Mouse (Mus musculus) forebrain, postnatal 0 days (tissue): Measurements from ENCODE around the gene Gm9913. TPM values are rescaled to one million over a fixed set of nuclear protein-coding genes. Genes with fewer than 3 reads are reported as not detected.

Experiments used
- ATAC-seq: fragments of 200-750 bp; cut with Nextera tagmentation; 2 replicates; pipeline ENCODE4 v1.8.0; 2017; ENCODE audit warnings: mild to moderate bottlenecking, moderate library complexity
- DNase-seq: peaks from one replicate; pipeline ENCODE4 v3.0.0-alpha.2; 2015
- H3K27ac ChIP-seq: fragments of 300-500 bp; sonication (generic); 2 replicates; pipeline ENCODE4 v1.5.1; 2014; ENCODE audit warnings: low read depth, mild to moderate bottlenecking, antibody characterized with exemption, low read length, moderate library complexity, mixed read lengths
- H3K27me3 ChIP-seq: fragments of 300-500 bp; sonication (generic); 2 replicates; pipeline ENCODE4 v1.6.1; 2014; ENCODE audit warnings: mild to moderate bottlenecking, low read length, mixed read lengths; ENCODE audit not compliant: insufficient read depth
- H3K36me3 ChIP-seq: fragments of 300-500 bp; sonication (generic); 2 replicates; pipeline ENCODE4 v1.6.1; 2014; ENCODE audit warnings: mild to moderate bottlenecking, moderate library complexity; ENCODE audit not compliant: insufficient read depth
- H3K4me1 ChIP-seq: fragments of 300-500 bp; sonication (generic); 2 replicates; pipeline ENCODE4 v1.6.1; 2014; ENCODE audit warnings: antibody characterized with exemption; ENCODE audit not compliant: insufficient read depth
- H3K4me2 ChIP-seq: fragments of 300-500 bp; sonication (generic); 2 replicates; pipeline ENCODE4 v1.6.1; 2014; ENCODE audit warnings: low read depth, mild to moderate bottlenecking, moderate library complexity
- H3K4me3 ChIP-seq: fragments of 300-500 bp; sonication (generic); 2 replicates; pipeline ENCODE4 v1.5.1; 2014; ENCODE audit warnings: low read depth, low read length, mixed read lengths
- H3K9ac ChIP-seq: fragments of 300-500 bp; sonication (generic); 2 replicates; pipeline ENCODE4 v1.6.1; 2014; ENCODE audit warnings: mild to moderate bottlenecking
- H3K9me3 ChIP-seq: fragments of 300-500 bp; sonication (generic); 2 replicates; pipeline ENCODE4 v1.6.1; 2016; ENCODE audit warnings: low read length
- CTCF ChIP-seq: sonication (generic); IDR thresholded peaks from 2 replicates; pipeline ENCODE4 v1.5.1; 2016; ENCODE audit warnings: antibody characterized with exemption, control low read depth, low read depth
- WGBS: fragments of 180-500 bp; shearing (Covaris S2); extraction: QIAGEN DNeasy Blood & Tissue Kit; methylation state at CpG from one replicate; pipeline ENCODE4 v1.1.7; 2014; 5-methylcytosine and 5-hydroxymethylcytosine counted together
- polyA plus RNA-seq: library from polyadenylated mRNA; unstranded; fragments of >200 nt; fragmentation: Nextera tagmentation; extraction: Ambion mirVana; gene quantifications from 2 replicates; pipeline ENCODE4 v1.2.1, GENCODE M21; 2015
- total RNA-seq: library from RNA; depleted of rRNA; stranded (reverse); fragments of >200 nt; gene quantifications from 2 replicates; pipeline ENCODE4 v1.2.3, GENCODE M21; 2014

Gm9913 gene
- total and polyA plus RNA-seq, 2 experiments from 2014 or later: 0.05 to 0.23 TPM

GRCm38 (mm10) chr2:125473228-125473627 is 31.7 kb upstream of the Gm9913 start:
- Histone ChIP-seq H3K36me3 (peaks cover 3% of the 10 kb centered on the region; the same call in 1 of the 2 replicates), H3K27me3 (no peaks in the 10 kb centered on the region), H3K4me1 (no peaks in the 10 kb centered on the region), H3K4me3 (no peak overlapping the region), H3K9me3 (no peaks in the 10 kb centered on the region), H3K4me2 (no peak overlapping the region), H3K27ac (no peak overlapping the region), H3K9ac (no peak overlapping the region)
- DNase-seq (no peak), ATAC-seq (no peak)
- 81% methylated on average over 2 of the region's 2 CpGs for WGBS
- no peak for TF ChIP-seq CTCF

GRCm38 (mm10) chr2:125474690-125475089 is 30.2 kb upstream of the Gm9913 start:
- 83% methylated on average over 5 of the region's 5 CpGs for WGBS
- Histone ChIP-seq H3K27ac (no peak overlapping the region), H3K36me3 (no peaks in the 10 kb centered on the region), H3K4me1 (no peaks in the 10 kb centered on the region), H3K27me3 (no peaks in the 10 kb centered on the region), H3K4me2 (no peak overlapping the region), H3K9ac (no peak overlapping the region), H3K9me3 (no peaks in the 10 kb centered on the region), H3K4me3 (no peak overlapping the region)
- ATAC-seq (no peak), DNase-seq (no peak)
- no peak for TF ChIP-seq CTCF

- Histone ChIP-seq H3K4me2 (no peak overlapping the region), H3K27ac (no peak overlapping the region), H3K9me3 (no peaks in the 10 kb centered on the region), H3K9ac (no peak overlapping the region), H3K27me3 (no peaks in the 10 kb centered on the region), H3K36me3 (no peaks in the 10 kb centered on the region), H3K4me1 (no peaks in the 10 kb centered on the region), H3K4me3 (no peak overlapping the region)
- no peak for TF ChIP-seq CTCF
- DNase-seq (no peak), ATAC-seq (no peak)
- 92% methylated on average over 3 of the region's 3 CpGs for WGBS
These were observed 28.7 kb upstream of the Gm9913 start for GRCm38 (mm10) chr2:125476231-125476630.

- no peak for TF ChIP-seq CTCF
These were observed 27.5 kb upstream of the Gm9913 start for GRCm38 (mm10) chr2:125477367-125477766.

GRCm38 (mm10) chr2:125478705-125479104 is 26.2 kb upstream of the Gm9913 start:
- DNase-seq (no peak), ATAC-seq (no peak)
- H3K4me2 ChIP-seq: no peak overlapping the region
- no peak for TF ChIP-seq CTCF
- no peak overlapping the region for H3K9ac ChIP-seq
- H3K27ac ChIP-seq: no peak overlapping the region
- H3K36me3 ChIP-seq: no peaks in the 10 kb centered on the region
- no peaks in the 10 kb centered on the region for H3K27me3 ChIP-seq
- WGBS: 46% methylated on average over 4 of the region's 4 CpGs
- H3K9me3 ChIP-seq: no peaks in the 10 kb centered on the region
- no peaks in the 10 kb centered on the region for H3K4me1 ChIP-seq
- H3K4me3 ChIP-seq: no peak overlapping the region

More at GRCm38 (mm10) chr2:125477367-125477766, 27.5 kb upstream of the Gm9913 start:
- H3K27me3 ChIP-seq: no peaks in the 10 kb centered on the region
- no peaks in the 10 kb centered on the region for H3K36me3 ChIP-seq
- no peak overlapping the region for H3K27ac ChIP-seq
- no peaks in the 10 kb centered on the region for H3K4me1 ChIP-seq
- no peak overlapping the region for H3K9ac ChIP-seq
- DNase-seq (no peak), ATAC-seq (no peak)
- no peak overlapping the region for H3K4me3 ChIP-seq
- 92% methylated on average over 3 of the region's 3 CpGs for WGBS
- no peak overlapping the region for H3K4me2 ChIP-seq
- no peaks in the 10 kb centered on the region for H3K9me3 ChIP-seq

GRCm38 (mm10) chr2:125480057-125480456 is 24.8 kb upstream of the Gm9913 start:
- ATAC-seq (no peak), DNase-seq (no peak)
- TF ChIP-seq CTCF: no peak
- H3K4me3 ChIP-seq: no peak overlapping the region
- H3K9ac ChIP-seq: no peak overlapping the region
- no peak overlapping the region for H3K4me2 ChIP-seq
- WGBS: 78% methylated on average over 5 of the region's 5 CpGs
- H3K27ac ChIP-seq: no peak overlapping the region
- H3K9me3 ChIP-seq: no peaks in the 10 kb centered on the region
- no peaks in the 10 kb centered on the region for H3K27me3 ChIP-seq
- no peaks in the 10 kb centered on the region for H3K4me1 ChIP-seq
- no peaks in the 10 kb centered on the region for H3K36me3 ChIP-seq

- no peak for ATAC-seq
- no peak overlapping the region for H3K4me3 ChIP-seq
- TF ChIP-seq CTCF: no peak
- 72% methylated on average over 4 of the region's 4 CpGs for WGBS
- no peaks in the 10 kb centered on the region for H3K9me3 ChIP-seq
- H3K4me2 ChIP-seq: no peak overlapping the region
- no peak for DNase-seq
- no peaks in the 10 kb centered on the region for H3K36me3 ChIP-seq
- no peak overlapping the region for H3K27ac ChIP-seq
- no peaks in the 10 kb centered on the region for H3K4me1 ChIP-seq
- H3K27me3 ChIP-seq: no peaks in the 10 kb centered on the region
- H3K9ac ChIP-seq: no peak overlapping the region
These were observed 23.8 kb upstream of the Gm9913 start for GRCm38 (mm10) chr2:125481116-125481515.
